10 mouse cellular contexts compared by ENCODE assay signal in genomic region chr14:20400071-20400470, GRCm38 (mm10). TPM values are rescaled to one million over a fixed set of nuclear protein-coding genes. Genes with fewer than 3 reads are reported as not detected.
DNase-seq lines count a peak whose midpoint lies in the region; TF ChIP-seq lines count a peak whose summit lies in the region.
"Had no signal": no experiment of that assay in that cellular context is flagged by ENCODE, and none has a peak within 500 bp of the region (broad histone marks: within the 10 kb centered on the region; RNA-seq: fewer than 3 reads in every experiment).

No protein-coding gene starts in this region.

- intact Hi-C loops in heart, postnatal 10 days (cut with DNase I) = loop anchor here (5.0 kb wide), 1 partner anchor 52 kb away; the partner anchor contains the start of gene Cfap70

- H3K4me3 ChIP-seq in embryonic fibroblast, embryonic 13.5 days (ENCODE audit: insufficient read depth, low read length) = no peak overlapping the region
- H3K4me3 ChIP-seq in lung, adult 2 months (replicated peaks; ENCODE audit: extremely low read depth, low read depth, low read length) = no peak overlapping the region
- H3K4me3 ChIP-seq: embryonic facial prominence, embryonic 13.5 days; limb, embryonic 12.5 days had no signal

- 60% methylated on average over 1 of the region's 1 CpGs for WGBS in lung, adult 2 months

- no peak overlapping the region for H3K27ac ChIP-seq in embryonic fibroblast, embryonic 13.5 days (ENCODE audit: insufficient read depth, low read length)
- H3K27ac ChIP-seq: embryonic facial prominence, embryonic 13.5 days; limb, embryonic 12.5 days had no signal

- no peak for TF ChIP-seq POLR2A in embryonic fibroblast, embryonic 13.5 days (IDR thresholded peaks at IDR 0.05; ENCODE audit: low read depth, low read length)
- no peak for TF ChIP-seq POLR2A in lung, adult 2 months (IDR thresholded peaks at IDR 0.05; ENCODE audit: borderline replicate concordance, extremely low read depth, low read depth, low read length)

- DNase-seq in heart, postnatal 10 days = peak; percentile 49 to 50
- no peak for DNase-seq in heart, adult 8-10 months (ENCODE audit: low spot score)
- peak; percentile 40 for DNase-seq in urinary bladder, postnatal 14 days (ENCODE audit: low spot score)
- no peak for DNase-seq in urinary bladder, postnatal 25 days (ENCODE audit: low spot score)
- DNase-seq in lung, adult 2 months = no peak
- no peak for DNase-seq in ovary, adult 18-20 months (ENCODE audit: low spot score)
- no peak for DNase-seq in layer of hippocampus, adult 9-10 months (ENCODE audit: low spot score)

- H3K4me1 ChIP-seq in embryonic fibroblast, embryonic 13.5 days (ENCODE audit: control insufficient read depth, insufficient read depth, low read length) = no peaks in the 10 kb centered on the region
- H3K4me1 ChIP-seq in lung, adult 2 months (ENCODE audit: control insufficient read depth, insufficient read depth, low read length) = no peaks in the 10 kb centered on the region
- H3K4me1 ChIP-seq: embryonic facial prominence, embryonic 13.5 days; limb, embryonic 12.5 days had no signal

- peak; percentile 43; the same call in 1 of the 2 replicates for TF ChIP-seq CTCF in embryonic fibroblast, embryonic 13.5 days (IDR thresholded peaks at IDR 0.05; ENCODE audit: borderline replicate concordance, insufficient read depth, low read length)
- peak; percentile 54 for TF ChIP-seq CTCF in lung, adult 2 months (IDR thresholded peaks at IDR 0.05; ENCODE audit: insufficient read depth, low read length)

RNA-seq across cellular contexts. Expression of gene Mrps16, which starts 6.6 kb away (rescaled TPM):
- total RNA-seq in heart, postnatal 10 days (2021) = 10 to 100 TPM; 71.5 to 72.4 TPM
- total RNA-seq in heart, adult 8-10 months (2022) = 10 to 100 TPM; 75.0 to 83.1 (median 78.0) TPM
- 63.6 and 65.0 TPM in 2 replicates for polyA plus RNA-seq in embryonic fibroblast, embryonic 13.5 days (2011; ENCODE audit: insufficient read length, low read depth, missing spikeins)
- 29.9 and 32.3 TPM in 2 replicates for polyA plus RNA-seq in lung, adult 2 months (2012; rRNA removed)

RNA-seq across cellular contexts. Expression of gene Dnajc9, which starts 11.4 kb away (rescaled TPM):
- total RNA-seq in heart, postnatal 10 days (2021) = 10 to 100 TPM; 19.7 to 24.5 TPM
- 10 to 100 TPM; 10.7 to 13.7 (median 12.1) TPM for total RNA-seq in heart, adult 8-10 months (2022)
- polyA plus RNA-seq in embryonic fibroblast, embryonic 13.5 days (2011; ENCODE audit: insufficient read length, low read depth, missing spikeins) = 58.0 and 76.8 TPM in 2 replicates
- polyA plus RNA-seq in lung, adult 2 months (2012; rRNA removed) = 17.5 and 24.6 TPM in 2 replicates

RNA-seq across cellular contexts. Expression of gene Cfap70, which starts 52.0 kb away (rescaled TPM):
- total RNA-seq in heart, postnatal 10 days (2021) = under 1 TPM in 1 of 2 experiments, not detected in 1; 0.77 TPM
- not detected for total RNA-seq in heart, adult 8-10 months (2022)
- 1.4 TPM in 1 of 2 replicates, not detected in the other for polyA plus RNA-seq in embryonic fibroblast, embryonic 13.5 days (2011; ENCODE audit: insufficient read length, low read depth, missing spikeins)
- polyA plus RNA-seq in lung, adult 2 months (2012; rRNA removed) = 1.4 and 1.7 TPM in 2 replicates

RNA-seq across cellular contexts. Expression of gene Fam149b, which starts 52.1 kb away (rescaled TPM):
- 10 to 100 TPM; 33.9 to 34.6 TPM for total RNA-seq in heart, postnatal 10 days (2021)
- total RNA-seq in heart, adult 8-10 months (2022) = 10 to 100 TPM; 30.1 to 32.7 (median 30.5) TPM
- polyA plus RNA-seq in embryonic fibroblast, embryonic 13.5 days (2011; ENCODE audit: insufficient read length, low read depth, missing spikeins) = 34.2 and 39.7 TPM in 2 replicates
- polyA plus RNA-seq in lung, adult 2 months (2012; rRNA removed) = 21.0 and 24.6 TPM in 2 replicates

RNA-seq across cellular contexts. Expression of gene Ecd, which starts 52.1 kb away (rescaled TPM):
- 10 to 100 TPM; 31.4 to 31.8 TPM for total RNA-seq in heart, postnatal 10 days (2021)
- 10 to 100 TPM; 38.3 to 42.0 (median 39.9) TPM for total RNA-seq in heart, adult 8-10 months (2022)
- 36.4 and 38.2 TPM in 2 replicates for polyA plus RNA-seq in embryonic fibroblast, embryonic 13.5 days (2011; ENCODE audit: insufficient read length, low read depth, missing spikeins)
- polyA plus RNA-seq in lung, adult 2 months (2012; rRNA removed) = 10.8 and 14.4 TPM in 2 replicates

Comparison
In these comparisons a context has a peak if more than half of its experiments do, and no peak if none do; other contexts are left out.
1. DNase-seq: peak in heart, postnatal 10 days (2 of 2) and urinary bladder, postnatal 14 days (single experiment); none in heart, adult 8-10 months (single experiment), urinary bladder, postnatal 25 days (single experiment), lung, adult 2 months (single experiment), ovary, adult 18-20 months (single experiment) and layer of hippocampus, adult 9-10 months (single experiment).